Mouse (Mus musculus): ENCODE measurements around the gene Rps6ka2.

Gene Rps6ka2

GRCm38 (mm10) chr17:7219044-7219718 is 49.3 kb downstream of the Rps6ka2 start:
- no peak for DNase-seq (ENCODE audit: low spot score in 2 of 2)

GRCm38 (mm10) chr17:7221310-7221709 is 51.4 kb downstream of the Rps6ka2 start:
- DNase-seq (ENCODE audit: low spot score in 2 of 2), result no peak

GRCm38 (mm10) chr17:7222198-7222597 is 52.3 kb downstream of the Rps6ka2 start:
- DNase-seq (ENCODE audit: low spot score in 2 of 2), result no peak

GRCm38 (mm10) chr17:7228545-7228944 is 58.6 kb downstream of the Rps6ka2 start:
- DNase-seq (ENCODE audit: low spot score in 2 of 2), result no peak

GRCm38 (mm10) chr17:7231312-7231711 is 61.4 kb downstream of the Rps6ka2 start:
- no peak for DNase-seq (ENCODE audit: low spot score in 2 of 2)

GRCm38 (mm10) chr17:7231790-7232189 is 61.9 kb downstream of the Rps6ka2 start:
- no peak for DNase-seq (ENCODE audit: low spot score in 2 of 2)

- no peak for DNase-seq (ENCODE audit: low spot score in 2 of 2)
Measured at GRCm38 (mm10) chr17:7232400-7232799, 62.5 kb downstream of the Rps6ka2 start.

- DNase-seq (ENCODE audit: low spot score in 2 of 2), result no peak
Measured at GRCm38 (mm10) chr17:7233197-7233596, 63.3 kb downstream of the Rps6ka2 start.

- DNase-seq (ENCODE audit: low spot score in 2 of 2), result no peak
Measured at GRCm38 (mm10) chr17:7237706-7238105, 67.8 kb downstream of the Rps6ka2 start.

- DNase-seq (ENCODE audit: low spot score in 2 of 2), result no peak
Measured at GRCm38 (mm10) chr17:7238766-7239165, 68.9 kb downstream of the Rps6ka2 start.

- no peak for DNase-seq (ENCODE audit: low spot score in 2 of 2)
Measured at GRCm38 (mm10) chr17:7240526-7240925, 70.6 kb downstream of the Rps6ka2 start.

- DNase-seq (ENCODE audit: low spot score in 2 of 2), result no peak
Measured at GRCm38 (mm10) chr17:7245078-7245477, 75.2 kb downstream of the Rps6ka2 start.

GRCm38 (mm10) chr17:7246893-7247556 is 77.1 kb downstream of the Rps6ka2 start:
- DNase-seq (ENCODE audit: low spot score in 2 of 2), result no peak

- DNase-seq (ENCODE audit: low spot score in 2 of 2), result no peak
Measured at GRCm38 (mm10) chr17:7250373-7250772, 80.5 kb downstream of the Rps6ka2 start.

- no peak for DNase-seq (ENCODE audit: low spot score in 2 of 2)
Measured at GRCm38 (mm10) chr17:7257208-7257607, 87.3 kb downstream of the Rps6ka2 start.

GRCm38 (mm10) chr17:7258748-7259359 is 88.9 kb downstream of the Rps6ka2 start:
- no peak for DNase-seq (ENCODE audit: low spot score in 2 of 2)

- DNase-seq (ENCODE audit: low spot score in 2 of 2), result no peak
Measured at GRCm38 (mm10) chr17:7260360-7260759, 90.4 kb downstream of the Rps6ka2 start.

- no peak for DNase-seq (ENCODE audit: low spot score in 2 of 2)
Measured at GRCm38 (mm10) chr17:7262056-7262455, 92.1 kb downstream of the Rps6ka2 start.

GRCm38 (mm10) chr17:7262620-7263019 is 92.7 kb downstream of the Rps6ka2 start:
- no peak for DNase-seq (ENCODE audit: low spot score in 2 of 2)

- no peak for DNase-seq (ENCODE audit: low spot score in 2 of 2)
Measured at GRCm38 (mm10) chr17:7264610-7265009, 94.7 kb downstream of the Rps6ka2 start.

GRCm38 (mm10) chr17:7265291-7265690 is 95.4 kb downstream of the Rps6ka2 start:
- DNase-seq (ENCODE audit: low spot score in 2 of 2), result no peak

- no peak for DNase-seq (ENCODE audit: low spot score in 2 of 2)
Measured at GRCm38 (mm10) chr17:7265705-7266368, 95.9 kb downstream of the Rps6ka2 start.
